Comparison of ENCODE assay signal across 9 mouse cellular contexts in genomic region chr16:52033381-52034315, GRCm38 (mm10). TPM values are rescaled to one million over a fixed set of nuclear protein-coding genes. Genes with fewer than 3 reads are reported as not detected.
DNase-seq lines count a peak whose midpoint lies in the region; ATAC-seq lines count a peak whose summit lies in the region.
"Had no signal": no experiment of that assay in that cellular context is flagged by ENCODE, and none has a peak within 500 bp of the region (broad histone marks: within the 10 kb centered on the region; RNA-seq: fewer than 3 reads in every experiment).

No protein-coding gene starts in this region.

- peaks cover 50% of the 10 kb centered on the region for H3K4me1 ChIP-seq in heart, embryonic 13.5 days
- peaks cover 36% of the 10 kb centered on the region for H3K4me1 ChIP-seq in heart, embryonic 16.5 days (ENCODE audit: control insufficient read depth, insufficient read depth, low read length)
- H3K4me1 ChIP-seq in midbrain, embryonic 13.5 days (replicated peaks): peaks cover 60% of the 10 kb centered on the region

- no peak for ATAC-seq in heart, embryonic 13.5 days (ENCODE audit: extremely low read depth, insufficient number of reproducible peaks, low FRiP score, low TSS enrichment)
- ATAC-seq in heart, embryonic 16.5 days (replicated peaks; ENCODE audit: extremely low read depth, insufficient read depth, low FRiP score): no peak
- ATAC-seq in midbrain, embryonic 13.5 days: no peak
- ATAC-seq in megakaryocyte-erythroid progenitor cell, adult 5-6 weeks (replicated peaks; ENCODE audit: low FRiP score, low TSS enrichment, poor library complexity, severe bottlenecking): no peak

- peak overlapping the region; percentile 94 for H3K9ac ChIP-seq in heart, embryonic 13.5 days
- no peak overlapping the region for H3K9ac ChIP-seq in heart, embryonic 16.5 days (ENCODE audit: low read length)
- no peak overlapping the region for H3K9ac ChIP-seq in midbrain, embryonic 13.5 days (replicated peaks)

- no peak overlapping the region for H3K27ac ChIP-seq in heart, embryonic 13.5 days (replicated peaks)
- no peak overlapping the region for H3K27ac ChIP-seq in heart, embryonic 16.5 days (ENCODE audit: low read length)
- H3K27ac ChIP-seq in midbrain, embryonic 13.5 days: no peak overlapping the region
- H3K27ac ChIP-seq: liver, embryonic 13.5 days had no signal

- no peak for DNase-seq in heart, postnatal 36 days
- peak; percentile 51 for DNase-seq in adipocyte (ENCODE audit: low spot score)
- no peak for DNase-seq in left cerebral cortex, postnatal 10 days (ENCODE audit: extremely low spot score in 1 of 2, low spot score in 2 of 2)
- no peak for DNase-seq in kidney, postnatal 14 days
- DNase-seq: liver, embryonic 13.5 days had no signal

- H3K27me3 ChIP-seq in heart, embryonic 13.5 days (replicated peaks): no peaks in the 10 kb centered on the region
- no peaks in the 10 kb centered on the region for H3K27me3 ChIP-seq in heart, embryonic 16.5 days (ENCODE audit: control insufficient read depth, insufficient read depth, low read length)
- H3K27me3 ChIP-seq in midbrain, embryonic 13.5 days: no peaks in the 10 kb centered on the region
- H3K27me3 ChIP-seq: liver, embryonic 13.5 days had no signal

- peak overlapping the region; percentile 75 for H3K4me2 ChIP-seq in heart, embryonic 13.5 days
- peak overlapping the region; percentile 68 for H3K4me2 ChIP-seq in heart, embryonic 16.5 days (ENCODE audit: low read depth, low read length)
- H3K4me2 ChIP-seq in midbrain, embryonic 13.5 days (replicated peaks): peak overlapping the region; percentile 75

- intact Hi-C loops in heart, postnatal 36 days (cut with DNase I): loop anchor here (5.0 kb wide), 5 partner anchors 44 to 149 kb away; no protein-coding TSS in a partner anchor
- intact Hi-C loops in left cerebral cortex, postnatal 10 days (cut with DNase I): loop anchor here (5.0 kb wide), 2 partner anchors 99 to 149 kb away; no protein-coding TSS in a partner anchor

- no peaks in the 10 kb centered on the region for H3K9me3 ChIP-seq in heart, embryonic 13.5 days
- no peaks in the 10 kb centered on the region for H3K9me3 ChIP-seq in heart, embryonic 16.5 days (replicated peaks; ENCODE audit: control insufficient read depth, low read length)
- H3K9me3 ChIP-seq in midbrain, embryonic 13.5 days: no peaks in the 10 kb centered on the region
- H3K9me3 ChIP-seq: liver, embryonic 13.5 days had no signal

- peaks cover 35% of the 10 kb centered on the region for H3K36me3 ChIP-seq in heart, embryonic 13.5 days
- peaks cover 16% of the 10 kb centered on the region for H3K36me3 ChIP-seq in heart, embryonic 16.5 days (ENCODE audit: control insufficient read depth, insufficient read depth)
- H3K36me3 ChIP-seq in midbrain, embryonic 13.5 days: peaks cover 16% of the 10 kb centered on the region

- WGBS in heart, embryonic 13.5 days: 90% methylated on average over 4 of the region's 4 CpGs
- 91% methylated on average over 4 of the region's 4 CpGs for WGBS in heart, embryonic 16.5 days
- WGBS in midbrain, embryonic 13.5 days: 94% methylated on average over 4 of the region's 4 CpGs

- peak overlapping the region; percentile 85 for H3K4me3 ChIP-seq in heart, embryonic 13.5 days
- peak overlapping the region; percentile 94 for H3K4me3 ChIP-seq in heart, embryonic 16.5 days (ENCODE audit: low read length)
- H3K4me3 ChIP-seq in midbrain, embryonic 13.5 days (replicated peaks): peak overlapping the region; percentile 92

RNA-seq across cellular contexts. Expression of gene Cblb, which starts 2.6 kb away (rescaled TPM):
- 8.4 and 9.2 TPM in 2 replicates for polyA plus RNA-seq in heart, embryonic 13.5 days (2015; fragmentation: Nextera tagmentation; extraction: Ambion mirVana)
- total RNA-seq in heart, postnatal 36 days (2021): 10 to 100 TPM; 15.6 to 18.1 TPM
- 10.5 and 12.0 TPM in 2 replicates for polyA plus RNA-seq in heart, embryonic 16.5 days (2015; fragmentation: Nextera tagmentation; extraction: Ambion mirVana)
- polyA plus RNA-seq in midbrain, embryonic 13.5 days (2015; fragmentation: Nextera tagmentation; extraction: Ambion mirVana): 19.2 and 20.1 TPM in 2 replicates
- total RNA-seq in left cerebral cortex, postnatal 10 days (2021): 10 to 100 TPM; 22.4 to 25.5 TPM
- total RNA-seq in megakaryocyte-erythroid progenitor cell, adult 5-6 weeks (2014; fragmentation: Nextera tagmentation): 19.9 and 21.9 TPM in 2 replicates
- 8.8 and 10.2 TPM in 2 replicates for total RNA-seq in megakaryocyte-erythroid progenitor cell, adult 5-6 weeks (2017)
